Mouse (Mus musculus): ENCODE results near the gene Ppp1r16b.

- TF ChIP-seq CTCF (IDR thresholded peaks at IDR 0.05) (peak; percentile 25; the same call in 1 of the 2 replicates), EP300 (IDR thresholded peaks at IDR 0.05) (no peak)
Observed at GRCm38 (mm10) chr2:158726252-158726651, 61.1 kb downstream of the Ppp1r16b start.
